Mouse (Mus musculus): Measurements from ENCODE around the gene Dhrs13.
A peak's percentile ranks its signal among the peaks of the same experiment; 100 is the strongest.
"Not testable (repeated sequence)": the region's sequence is repeated elsewhere in the genome, so short reads cannot be mapped to it uniquely, and the experiment has no call there.

The Dhrs13 gene

DNA sequence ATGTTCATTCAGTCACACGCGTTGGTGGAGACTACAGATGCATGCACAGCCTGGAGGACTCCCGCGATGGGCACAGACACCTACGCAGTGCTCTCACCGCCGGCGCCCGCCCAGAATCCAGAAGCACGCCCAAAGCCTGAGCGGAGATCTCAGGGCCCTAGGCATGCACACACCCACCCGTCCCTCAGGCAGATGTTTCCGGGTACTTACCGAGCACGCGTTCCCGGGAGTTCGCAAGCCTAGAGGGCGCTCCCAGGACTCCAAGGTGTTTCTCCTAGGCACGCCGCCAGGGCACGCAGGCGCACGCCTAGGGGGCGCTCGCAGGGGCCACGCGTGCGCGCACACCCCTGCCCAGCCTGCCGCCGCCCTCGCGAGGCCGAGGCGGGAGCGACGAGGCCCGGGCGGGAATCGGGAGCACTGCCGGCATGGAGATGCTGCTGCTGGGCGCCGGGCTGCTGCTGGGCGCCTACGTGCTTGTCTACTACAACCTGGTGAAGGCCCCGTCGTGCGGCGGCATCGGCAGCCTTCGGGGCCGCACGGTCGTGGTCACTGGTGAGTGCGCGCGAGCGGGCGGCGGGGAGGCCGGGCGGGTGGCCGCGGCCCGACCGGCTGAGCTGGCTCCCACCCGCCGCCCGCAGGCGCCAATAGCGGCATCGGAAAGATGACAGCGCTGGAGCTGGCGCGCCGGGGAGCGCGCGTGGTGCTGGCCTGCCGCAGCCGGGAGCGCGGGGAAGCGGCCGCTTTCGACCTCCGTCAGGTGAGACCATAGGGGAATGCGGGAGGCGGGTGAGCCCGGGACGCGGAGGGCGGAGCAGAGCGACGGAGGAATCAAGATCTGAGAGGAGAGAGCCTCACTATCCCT lies at the start of gene Dhrs13:
Dhrs13 (plus strand) TSS at position 334 of the 862 bp plus-strand sequence.
- DNase-seq, result peak; percentile 77 to 88

DNA sequence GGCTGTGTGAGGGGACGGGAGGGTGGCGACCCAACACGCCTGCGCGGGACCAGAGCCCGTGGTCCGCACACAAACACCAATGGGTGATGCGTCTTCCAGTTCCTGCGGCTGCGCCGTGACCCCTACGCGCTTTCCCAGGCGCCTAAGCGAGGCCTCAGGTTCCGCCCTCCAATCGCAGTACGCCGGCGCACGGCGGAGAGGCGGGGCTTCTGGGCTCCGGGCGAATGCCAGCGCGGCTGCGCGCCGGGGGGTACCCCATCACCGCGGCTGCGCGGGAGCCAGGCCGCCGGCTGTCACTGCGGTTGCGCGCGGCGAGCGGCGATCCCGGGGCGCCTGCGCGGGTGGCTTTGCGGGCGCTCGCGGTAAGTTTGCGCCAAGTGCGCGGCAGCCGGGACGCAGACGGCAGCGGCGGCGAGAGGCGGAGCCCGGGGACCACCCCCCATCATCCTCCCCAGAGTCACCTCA lies 49.6 kb upstream of the Dhrs13 start, which contains the start of gene Phf12:
Phf12 (plus strand) TSS at position 314 of the 465 bp plus-strand sequence.
- DNase-seq, result peak; percentile 99 to 100

- peak; percentile 52 to 55 for DNase-seq
These were observed 48.7 kb upstream of the Dhrs13 start for GRCm38 (mm10) chr11:77983191-77983936.

GRCm38 (mm10) chr11:77983937-77984835 lies 47.9 kb upstream of the Dhrs13 start:
- peak; percentile 58 to 72 for DNase-seq

DNA sequence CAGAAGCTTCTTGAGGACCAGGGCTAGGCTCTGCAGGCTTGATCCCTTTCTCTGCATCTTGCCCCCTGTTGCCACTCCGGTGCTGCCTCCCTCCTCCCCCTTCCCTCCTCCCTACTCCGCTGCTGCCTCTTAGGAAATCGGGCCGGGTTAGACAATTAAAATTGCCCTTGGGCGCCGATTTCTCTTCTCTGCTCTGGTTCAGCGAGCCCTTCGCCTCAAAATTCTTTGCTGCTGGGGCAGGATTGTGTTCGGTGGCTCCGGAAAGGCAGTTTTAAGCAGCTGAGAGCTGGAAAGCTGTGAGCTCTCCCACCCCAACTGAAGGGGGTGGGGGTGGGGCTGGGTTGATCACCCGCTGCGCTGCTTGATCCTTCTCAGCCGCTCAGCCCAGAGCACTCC lies 47.2 kb upstream of the Dhrs13 start:
- peak in 1 of 2 experiments; percentile 50 for DNase-seq

GRCm38 (mm10) chr11:77985541-77986065 lies 46.5 kb upstream of the Dhrs13 start:
- no peak for DNase-seq

GRCm38 (mm10) chr11:77989071-77989690 lies 42.9 kb upstream of the Dhrs13 start:
- no peak for DNase-seq

DNA sequence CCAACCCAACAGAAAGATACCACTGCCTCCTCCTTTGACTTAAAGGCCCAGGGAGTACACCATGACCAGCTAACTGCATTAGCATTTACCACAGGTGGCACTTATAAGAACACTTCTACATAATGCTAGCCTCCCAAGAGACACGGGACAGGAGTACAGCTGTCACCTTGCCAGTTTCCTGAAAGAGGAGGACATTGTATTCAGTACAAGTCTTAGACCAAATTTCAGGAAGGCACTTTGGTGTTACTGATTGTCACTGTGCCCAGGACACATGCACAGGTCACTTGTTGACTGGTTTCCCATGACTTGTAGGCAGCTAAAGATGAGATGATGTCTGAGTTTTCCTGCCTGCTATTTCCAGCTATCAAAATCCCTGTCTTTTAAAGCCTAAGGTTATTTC lies 36.5 kb upstream of the Dhrs13 start:
- no peak for DNase-seq

- DNase-seq, result no peak
These were observed 25.6 kb upstream of the Dhrs13 start for GRCm38 (mm10) chr11:78006446-78006845.

DNA sequence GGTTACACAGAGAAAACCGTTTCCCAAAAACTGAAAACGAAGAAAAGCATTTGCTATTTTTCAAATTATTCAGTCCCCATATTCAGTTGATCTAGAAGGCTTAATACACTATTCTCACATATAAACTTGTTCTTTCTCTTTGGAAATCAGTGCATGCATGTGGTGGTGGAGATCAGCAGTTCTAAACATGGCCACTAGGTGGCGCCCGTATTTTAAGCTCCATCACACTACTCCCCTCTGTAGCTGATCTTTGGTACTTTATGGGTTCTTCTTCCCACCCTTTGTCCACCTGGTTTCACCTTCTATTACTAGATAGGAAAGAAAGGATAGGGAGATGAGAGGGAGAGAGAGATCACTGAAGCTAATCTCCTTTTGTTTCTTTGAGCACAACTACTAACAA lies 12.4 kb upstream of the Dhrs13 start:
- DNase-seq, result peak; percentile 29 to 78

- no peak for DNase-seq
These were observed 8.5 kb upstream of the Dhrs13 start for GRCm38 (mm10) chr11:78023607-78024006.

DNA sequence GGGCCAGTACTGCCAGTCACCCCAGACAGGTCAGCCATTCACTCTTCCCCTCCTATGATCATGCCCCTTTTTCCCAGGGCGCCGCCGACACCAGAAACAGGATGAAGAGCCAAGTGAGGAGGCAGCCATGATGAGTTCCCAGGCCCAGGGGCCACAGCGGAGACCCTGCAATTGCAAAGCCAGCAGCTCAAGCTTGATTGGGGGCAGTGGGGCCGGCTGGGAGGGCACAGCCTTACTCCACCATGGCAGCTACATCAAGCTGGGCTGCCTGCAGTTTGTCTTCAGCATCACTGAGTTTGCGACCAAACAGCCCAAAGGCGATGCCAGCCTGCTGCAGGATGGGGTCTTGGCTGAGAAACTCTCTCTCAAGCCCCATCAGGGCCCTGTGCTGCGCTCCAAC lies 2.8 kb upstream of the Dhrs13 start:
- no peak for DNase-seq

DNA sequence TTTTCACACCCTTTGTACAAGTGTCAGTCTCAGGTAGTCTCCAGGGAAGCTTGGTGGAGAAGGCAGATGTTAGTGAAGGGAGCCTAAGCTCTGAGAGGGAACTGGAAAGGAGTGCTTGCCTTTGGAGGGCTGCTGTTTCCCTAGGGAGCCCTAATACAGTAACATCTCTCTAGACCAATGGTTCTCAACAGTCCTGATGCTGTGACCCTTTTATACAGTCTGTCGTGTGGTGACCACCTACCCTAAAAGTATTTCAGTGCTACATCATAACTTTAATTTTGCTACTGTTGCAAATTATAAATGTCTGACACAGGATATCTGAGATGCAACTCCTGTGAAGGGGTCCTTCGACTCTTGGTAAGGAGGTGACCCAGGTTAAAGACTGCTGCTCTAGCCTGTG lies 1.5 kb upstream of the Dhrs13 start:
- DNase-seq, result no peak

- DNase-seq, result no peak
These were observed 691 bp upstream of the Dhrs13 start for GRCm38 (mm10) chr11:78031389-78031788.

- DNase-seq, result no peak
These were observed 722 bp downstream of the Dhrs13 start for GRCm38 (mm10) chr11:78032809-78033195.

DNA sequence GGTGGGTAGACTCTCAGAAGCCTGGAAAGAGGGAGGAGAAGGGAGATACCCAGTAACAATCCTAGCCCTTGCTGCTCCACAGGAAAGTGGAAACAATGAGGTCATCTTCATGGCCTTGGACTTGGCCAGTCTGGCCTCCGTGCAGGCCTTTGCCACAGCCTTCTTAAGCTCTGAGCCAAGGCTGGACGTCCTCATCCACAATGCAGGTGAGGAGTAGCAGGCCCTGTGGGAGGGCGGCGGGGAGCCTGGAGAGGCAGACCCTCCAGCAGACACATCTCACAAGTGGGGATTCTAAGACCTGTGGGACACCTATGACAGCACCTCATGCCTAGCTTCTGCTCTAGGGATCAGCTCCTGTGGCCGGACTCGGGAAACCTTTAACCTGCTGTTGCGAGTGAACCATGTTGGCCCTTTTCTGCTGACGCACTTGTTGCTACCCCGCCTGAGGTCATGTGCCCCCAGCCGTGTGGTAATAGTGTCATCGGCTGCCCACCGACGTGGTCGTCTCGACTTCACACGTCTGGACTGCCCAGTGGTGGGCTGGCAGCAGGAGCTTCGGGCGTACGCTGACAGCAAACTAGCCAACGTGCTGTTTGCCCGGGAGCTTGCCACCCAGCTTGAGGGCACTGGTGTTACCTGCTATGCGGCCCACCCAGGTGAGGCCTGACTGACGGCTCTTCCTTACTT lies 2.0 kb downstream of the Dhrs13 start:
- no peak for DNase-seq

DNA sequence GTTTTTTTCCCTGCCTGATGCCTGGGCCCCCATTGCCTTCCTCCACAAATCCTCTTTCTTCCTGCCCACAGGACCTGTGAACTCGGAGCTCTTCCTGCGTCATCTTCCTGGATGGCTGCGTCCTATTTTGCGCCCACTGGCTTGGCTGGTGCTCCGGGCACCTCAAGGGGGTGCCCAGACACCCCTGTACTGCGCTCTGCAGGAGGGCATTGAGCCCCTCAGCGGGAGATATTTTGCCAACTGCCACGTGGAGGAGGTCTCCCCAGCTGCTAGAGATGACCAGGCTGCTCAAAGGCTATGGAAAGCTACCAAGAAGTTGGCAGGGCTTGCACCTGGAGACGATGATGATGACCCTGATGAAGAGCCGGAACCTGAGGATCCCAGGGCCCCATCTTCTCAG lies 4.7 kb downstream of the Dhrs13 start:
- no peak for DNase-seq

DNA sequence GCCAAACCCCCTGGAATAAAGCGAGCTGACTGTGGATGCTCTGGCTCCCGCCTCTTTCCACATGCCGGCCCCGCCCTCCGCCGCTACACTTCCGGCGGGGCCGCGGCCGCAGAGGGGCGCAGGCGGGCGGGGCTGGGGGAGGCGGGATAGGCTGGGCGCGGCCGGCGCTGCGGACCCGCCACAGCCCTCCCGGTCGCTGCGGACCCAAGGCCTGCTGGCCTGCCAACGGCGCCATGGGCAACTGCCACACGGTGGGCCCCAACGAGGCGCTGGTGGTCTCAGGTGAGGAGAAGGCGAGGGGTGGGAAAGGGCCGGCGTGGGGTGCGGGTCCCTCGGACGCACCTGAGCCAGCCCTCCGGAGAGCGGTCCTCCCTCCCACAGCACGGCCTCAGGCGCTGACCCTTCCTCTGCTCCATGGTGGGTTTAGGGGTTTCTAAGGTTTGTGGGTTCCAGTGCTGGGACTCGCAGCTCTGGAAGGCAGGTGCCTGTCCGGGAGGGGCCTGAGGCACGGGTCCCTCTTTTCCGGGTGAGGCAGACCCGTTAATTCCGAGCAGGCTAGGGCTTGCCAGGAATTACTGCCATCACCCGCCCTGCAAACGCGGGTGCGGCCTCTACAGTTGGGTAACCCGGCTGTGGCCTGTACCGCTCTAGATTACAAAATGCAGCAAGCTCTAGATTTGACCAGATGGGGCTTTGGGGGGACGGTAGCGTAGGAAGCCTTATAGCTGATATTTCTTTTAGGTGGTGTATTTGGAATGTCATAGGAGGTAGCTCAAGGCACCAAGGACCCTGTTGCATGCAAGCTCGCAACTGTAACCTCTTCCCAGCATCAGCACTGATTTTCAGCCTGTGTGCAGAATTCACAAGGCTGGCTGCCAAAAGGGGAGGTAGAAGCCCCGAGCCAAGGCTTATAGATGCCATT lies 6.0 kb downstream of the Dhrs13 start, which contains the start of gene Flot2:
Flot2 (plus strand) TSS at position 101 of the 922 bp plus-strand sequence.
- peak; percentile 30 to 63 for DNase-seq

GRCm38 (mm10) chr11:78040878-78041277 lies 8.8 kb downstream of the Dhrs13 start:
- DNase-seq, result no peak

- not testable (repeated sequence) for DNase-seq
These were observed 10.3 kb downstream of the Dhrs13 start for GRCm38 (mm10) chr11:78042290-78042870.

All from spleen, adult 18-20 months (tissue).